Mouse (Mus musculus) liver, adult 2 months (tissue): Measurements from ENCODE around the gene Ryr1.

Source experiments
- CTCF ChIP-seq: fragments of 200-500 bp; IDR thresholded peaks from 2 replicates; pipeline ENCODE4 v1.5.1; 2011; ENCODE audit warnings: low read depth, low read length, control low read depth
- POLR2A ChIP-seq: fragments of 200-500 bp; IDR thresholded peaks from 2 replicates; pipeline ENCODE4 v1.6.1; 2011; ENCODE audit warnings: low read length, control low read depth; ENCODE audit not compliant: insufficient read depth; ENCODE audit errors: extremely low read depth

GRCm38 (mm10) chr7:29014984-29015383, 110.0 kb downstream of the Ryr1 start:
- TF ChIP-seq CTCF (peak; percentile 13; the same call in 1 of the 2 replicates), POLR2A (no peak)
